Comparison of ENCODE assay signal across 33 mouse cellular contexts in genomic region chr5:3688298-3688697, GRCm38 (mm10). TPM values are rescaled to one million over a fixed set of nuclear protein-coding genes. Genes with fewer than 3 reads are reported as not detected.
DNase-seq lines count a peak whose midpoint lies in the region; ATAC-seq lines count a peak whose summit lies in the region.
"Had no signal": no experiment of that assay in that cellular context is flagged by ENCODE, and none has a peak within 500 bp of the region (broad histone marks: within the 10 kb centered on the region; RNA-seq: fewer than 3 reads in every experiment).

No protein-coding gene starts in this region.

- no peak overlapping the region for H3K4me2 ChIP-seq in limb, embryonic 11.5 days (ENCODE audit: low read depth, severe bottlenecking)
- no peak overlapping the region for H3K4me2 ChIP-seq in forebrain, embryonic 15.5 days (replicated peaks)
- H3K4me2 ChIP-seq: hindbrain, embryonic 14.5 days; limb, embryonic 12.5 days; liver, embryonic 11.5 days; midbrain, embryonic 15.5 days; neural tube, embryonic 13.5 days had no signal

- no peak overlapping the region for H3K9ac ChIP-seq in limb, embryonic 11.5 days (ENCODE audit: low read length)
- no peak overlapping the region for H3K9ac ChIP-seq in forebrain, embryonic 15.5 days (replicated peaks)
- H3K9ac ChIP-seq: forebrain, postnatal 0 days; hindbrain, embryonic 14.5 days; limb, embryonic 12.5 days; liver, postnatal 0 days; midbrain, embryonic 15.5 days; neural tube, embryonic 13.5 days had no signal

- no peak for ATAC-seq in limb, embryonic 11.5 days (ENCODE audit: insufficient number of reproducible peaks, low FRiP score, low TSS enrichment, low read depth)
- ATAC-seq in forebrain, embryonic 15.5 days (replicated peaks): no peak
- ATAC-seq: forebrain, postnatal 0 days; liver, postnatal 0 days; lung, postnatal 0 days; midbrain, embryonic 15.5 days had no signal

- H3K27ac ChIP-seq in limb, embryonic 11.5 days (replicated peaks; ENCODE audit: low read depth, low read length): no peak overlapping the region
- H3K27ac ChIP-seq in limb, embryonic 10.5 days: no peak overlapping the region
- H3K27ac ChIP-seq in forebrain, embryonic 15.5 days (replicated peaks): no peak overlapping the region
- H3K27ac ChIP-seq: forebrain, embryonic 10.5 days; hindbrain, embryonic 14.5 days; limb, embryonic 12.5 days; macrophage; midbrain, embryonic 15.5 days; neural tube, embryonic 13.5 days had no signal

- no peak overlapping the region for H3K4me3 ChIP-seq in limb, embryonic 11.5 days (ENCODE audit: low read depth, low read length)
- no peak overlapping the region for H3K4me3 ChIP-seq in limb, embryonic 10.5 days
- H3K4me3 ChIP-seq in forebrain, embryonic 15.5 days: no peak overlapping the region
- H3K4me3 ChIP-seq: forebrain, embryonic 10.5 days; limb, embryonic 12.5 days; midbrain, embryonic 15.5 days; neural tube, embryonic 13.5 days had no signal

- no peaks in the 10 kb centered on the region for H3K27me3 ChIP-seq in limb, embryonic 11.5 days (ENCODE audit: control insufficient read depth, insufficient read depth, low read length)
- H3K27me3 ChIP-seq in limb, embryonic 10.5 days (ENCODE audit: low read depth, poor library complexity, severe bottlenecking): no peaks in the 10 kb centered on the region
- H3K27me3 ChIP-seq in forebrain, embryonic 15.5 days: no peaks in the 10 kb centered on the region
- H3K27me3 ChIP-seq: limb, embryonic 12.5 days; midbrain, embryonic 15.5 days; neural tube, embryonic 13.5 days had no signal

- 91% methylated on average over 8 of the region's 8 CpGs for WGBS in limb, embryonic 11.5 days
- 95% methylated on average over 8 of the region's 8 CpGs for WGBS in limb, embryonic 10.5 days
- 96% methylated on average over 8 of the region's 8 CpGs for WGBS in forebrain, embryonic 15.5 days

- DNase-seq in limb, embryonic 11.5 days (ENCODE audit: low spot score): peak; percentile 18
- no peak for DNase-seq in limb, embryonic 10.5 days (ENCODE audit: low spot score)
- DNase-seq in adipocyte (ENCODE audit: low spot score): peak; percentile 24
- peak; percentile 70 to 72 for DNase-seq in adrenal gland, postnatal 36 days
- no peak for DNase-seq in T-cell, adult 2 months (ENCODE audit: low spot score)
- DNase-seq in right cerebral cortex, postnatal 36 days (ENCODE audit: low spot score in 2 of 2): no peak
- DNase-seq: cerebellum, adult 9-10 months; forebrain, postnatal 0 days; gastrocnemius, postnatal 25 days; heart, adult 18-20 months; heart, postnatal 36 days; kidney, postnatal 10 days; liver, postnatal 0 days; retina, postnatal 1 day; right cerebral cortex, postnatal 25 days; thymus, postnatal 14 days had no signal

- peaks cover 4% of the 10 kb centered on the region; the same call in 1 of the 2 replicates for H3K36me3 ChIP-seq in limb, embryonic 11.5 days (ENCODE audit: control insufficient read depth, insufficient read depth, low read length)
- peaks cover 39% of the 10 kb centered on the region for H3K36me3 ChIP-seq in limb, embryonic 10.5 days
- peaks cover 32% of the 10 kb centered on the region for H3K36me3 ChIP-seq in forebrain, embryonic 15.5 days

- H3K9me3 ChIP-seq in limb, embryonic 11.5 days (ENCODE audit: control insufficient read depth, low read length): no peaks in the 10 kb centered on the region
- no peaks in the 10 kb centered on the region for H3K9me3 ChIP-seq in limb, embryonic 10.5 days (replicated peaks)
- no peaks in the 10 kb centered on the region for H3K9me3 ChIP-seq in forebrain, embryonic 15.5 days
- H3K9me3 ChIP-seq: forebrain, embryonic 10.5 days; limb, embryonic 12.5 days; midbrain, embryonic 15.5 days; neural tube, embryonic 13.5 days had no signal

- H3K4me1 ChIP-seq in limb, embryonic 11.5 days (ENCODE audit: control insufficient read depth, insufficient read depth, low read length): no peaks in the 10 kb centered on the region
- H3K4me1 ChIP-seq in limb, embryonic 10.5 days: no peaks in the 10 kb centered on the region
- H3K4me1 ChIP-seq in forebrain, embryonic 15.5 days: no peaks in the 10 kb centered on the region
- H3K4me1 ChIP-seq: limb, embryonic 12.5 days; midbrain, embryonic 15.5 days; neural tube, embryonic 13.5 days had no signal

RNA-seq across cellular contexts. Expression of gene Gatad1, which starts 31.3 kb away (rescaled TPM):
- polyA plus RNA-seq in limb, embryonic 11.5 days (2014; fragmentation: Nextera tagmentation; extraction: Ambion mirVana): 70.7 and 71.3 TPM in 2 replicates
- polyA plus RNA-seq in limb, embryonic 10.5 days (2016; fragmentation: Nextera tagmentation; extraction: Ambion mirVana): 66.9 and 68.7 TPM in 2 replicates
- total RNA-seq in adrenal gland, postnatal 36 days (2021): 100 to 1,000 TPM; 141 to 152 TPM
- 58.6 and 59.9 TPM in 2 replicates for polyA plus RNA-seq in forebrain, embryonic 15.5 days (2015; fragmentation: Nextera tagmentation; extraction: Ambion mirVana)

RNA-seq across cellular contexts. Expression of gene Tmbim7, which starts 37.3 kb away (rescaled TPM):
- not detected in 2 replicates for polyA plus RNA-seq in limb, embryonic 11.5 days (2014; fragmentation: Nextera tagmentation; extraction: Ambion mirVana)
- polyA plus RNA-seq in limb, embryonic 10.5 days (2016; fragmentation: Nextera tagmentation; extraction: Ambion mirVana): not detected in 2 replicates
- not detected for total RNA-seq in adrenal gland, postnatal 36 days (2021)
- polyA plus RNA-seq in forebrain, embryonic 15.5 days (2015; fragmentation: Nextera tagmentation; extraction: Ambion mirVana): not detected in 2 replicates
- total RNA-seq: forebrain, postnatal 0 days; gastrocnemius, postnatal 25 days; heart, adult 18-20 months; heart, postnatal 36 days; layer of hippocampus, postnatal 10 days; left cerebral cortex, adult 8-10 months had no signal
- polyA plus RNA-seq: brain, embryonic 14.5 days; embryonic facial prominence, embryonic 11.5 days; forebrain, embryonic 10.5 days; forebrain, postnatal 0 days; heart, embryonic 14.5 days; hindbrain, embryonic 14.5 days; intestine, embryonic 14.5 days; limb, embryonic 12.5 days; liver, embryonic 11.5 days; liver, postnatal 0 days; lung, postnatal 0 days; macrophage; midbrain, embryonic 15.5 days; neural tube, embryonic 13.5 days; spleen, adult 2 months; stomach, embryonic 14.5 days had no signal

Comparison
In these comparisons a context has a peak if more than half of its experiments do, and no peak if none do; other contexts are left out.
1. DNase-seq: peak in limb, embryonic 11.5 days (single experiment), adipocyte (single experiment) and adrenal gland, postnatal 36 days (2 of 2); none in limb, embryonic 10.5 days (single experiment), T-cell, adult 2 months (single experiment) and right cerebral cortex, postnatal 36 days (0 of 2).